Mouse (Mus musculus) cortical plate, adult 2 months (tissue): Measurements from ENCODE around the gene Postn. TPM values are rescaled to one million over a fixed set of nuclear protein-coding genes. Genes with fewer than 3 reads are reported as not detected.

Source experiments
- H3K27ac ChIP-seq: fragments of 200-500 bp; 2 replicates; pipeline ENCODE4 v1.5.1; 2012; ENCODE audit warnings: low read length, control low read depth, inconsistent platforms; ENCODE audit not compliant: insufficient read depth
- H3K4me1 ChIP-seq: fragments of 200-500 bp; 2 replicates; pipeline ENCODE4 v1.6.1; 2011; ENCODE audit warnings: low read length; ENCODE audit not compliant: control insufficient read depth, insufficient read depth
- H3K4me3 ChIP-seq: fragments of 200-500 bp; 2 replicates; pipeline ENCODE4 v1.5.1; 2011; ENCODE audit warnings: mild to moderate bottlenecking, low read length, control low read depth; ENCODE audit not compliant: insufficient read depth
- CTCF ChIP-seq: fragments of 200-500 bp; IDR thresholded peaks from 2 replicates; pipeline ENCODE4 v1.5.1; 2011; ENCODE audit warnings: mild to moderate bottlenecking, control low read depth, low read length; ENCODE audit not compliant: insufficient read depth; ENCODE audit errors: extremely low read depth
- POLR2A ChIP-seq: fragments of 200-500 bp; IDR thresholded peaks from 2 replicates; pipeline ENCODE4 v1.6.1; 2011; ENCODE audit warnings: mild to moderate bottlenecking, low read length, control low read depth; ENCODE audit not compliant: insufficient read depth; ENCODE audit errors: extremely low read depth
- polyA plus RNA-seq: library from polyadenylated mRNA; depleted of rRNA; stranded (reverse); fragments of >200 nt; gene quantifications from 2 replicates; pipeline ENCODE4 v1.2.3, GENCODE M21; 2012; rRNA removed

The Postn gene
- polyA plus RNA-seq, 1 experiment, result 1.7 TPM

- no peak overlapping the region for H3K27ac ChIP-seq
- H3K4me1 ChIP-seq, result no peaks in the 10 kb centered on the region
- TF ChIP-seq POLR2A (no peak), CTCF (no peak)
- H3K4me3 ChIP-seq, result no peak overlapping the region
Observed at GRCm38 (mm10) chr3:54420189-54420928, 59.5 kb downstream of the Postn start.

GRCm38 (mm10) chr3:54420983-54421382 is 60.1 kb downstream of the Postn start:
- Histone ChIP-seq H3K4me3 (no peak overlapping the region), H3K27ac (no peak overlapping the region), H3K4me1 (no peaks in the 10 kb centered on the region)
- no peak for TF ChIP-seq POLR2A
- no peak for TF ChIP-seq CTCF

DNA sequence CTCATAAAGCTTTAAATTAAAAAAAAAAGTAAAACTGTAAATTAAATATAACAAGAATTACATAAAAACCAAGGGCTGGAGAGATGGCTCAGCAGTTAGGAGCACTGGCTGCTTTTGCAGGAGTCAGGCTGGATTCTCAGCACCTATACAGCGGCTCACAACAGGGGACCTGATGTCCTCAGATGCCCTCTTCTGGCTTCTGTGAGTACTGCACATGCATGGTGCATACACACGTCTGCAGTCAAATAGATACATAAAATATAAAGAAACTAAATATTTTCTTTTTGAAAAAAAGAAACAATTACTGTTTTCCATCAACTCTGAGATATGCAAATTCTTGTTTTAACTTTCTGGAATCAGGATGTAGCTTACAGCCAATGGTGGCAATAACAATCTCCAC is 60.8 kb downstream of the Postn start:
- Histone ChIP-seq H3K27ac (no peak overlapping the region), H3K4me3 (no peak overlapping the region), H3K4me1 (no peaks in the 10 kb centered on the region)
- TF ChIP-seq POLR2A (no peak), CTCF (no peak)

GRCm38 (mm10) chr3:54424146-54424545 is 63.2 kb downstream of the Postn start:
- H3K4me1 ChIP-seq, result no peaks in the 10 kb centered on the region
- TF ChIP-seq POLR2A, result no peak
- no peak for TF ChIP-seq CTCF

GRCm38 (mm10) chr3:54431663-54432062 is 70.8 kb downstream of the Postn start:
- no peak for TF ChIP-seq CTCF
- no peak for TF ChIP-seq POLR2A
- Histone ChIP-seq H3K27ac (no peak overlapping the region), H3K4me3 (no peak overlapping the region), H3K4me1 (no peaks in the 10 kb centered on the region)

More at GRCm38 (mm10) chr3:54424146-54424545, 63.2 kb downstream of the Postn start:
- Histone ChIP-seq H3K4me3 (no peak overlapping the region), H3K27ac (no peak overlapping the region)

DNA sequence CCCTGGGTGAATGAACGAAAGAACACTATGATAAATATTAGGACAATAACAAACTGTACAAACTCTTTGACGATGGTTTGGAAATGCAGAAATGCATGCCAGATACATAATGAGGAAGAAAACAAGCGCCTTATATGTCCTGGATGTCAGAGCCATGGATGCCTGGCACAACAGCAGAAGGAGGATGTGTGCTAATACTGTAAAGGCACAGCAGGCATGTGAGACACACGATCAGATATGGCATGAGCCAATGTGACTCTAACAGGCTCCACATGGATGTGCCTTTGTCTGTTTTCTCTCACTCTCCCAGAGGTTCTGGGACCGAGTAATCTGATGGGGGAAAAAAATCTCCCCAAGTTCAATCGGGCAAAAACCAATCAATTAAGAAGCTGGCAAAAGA is 71.3 kb downstream of the Postn start:
- TF ChIP-seq POLR2A (no peak), CTCF (no peak)
- no peak overlapping the region for H3K4me3 ChIP-seq
- no peaks in the 10 kb centered on the region for H3K4me1 ChIP-seq
- no peak overlapping the region for H3K27ac ChIP-seq

DNA sequence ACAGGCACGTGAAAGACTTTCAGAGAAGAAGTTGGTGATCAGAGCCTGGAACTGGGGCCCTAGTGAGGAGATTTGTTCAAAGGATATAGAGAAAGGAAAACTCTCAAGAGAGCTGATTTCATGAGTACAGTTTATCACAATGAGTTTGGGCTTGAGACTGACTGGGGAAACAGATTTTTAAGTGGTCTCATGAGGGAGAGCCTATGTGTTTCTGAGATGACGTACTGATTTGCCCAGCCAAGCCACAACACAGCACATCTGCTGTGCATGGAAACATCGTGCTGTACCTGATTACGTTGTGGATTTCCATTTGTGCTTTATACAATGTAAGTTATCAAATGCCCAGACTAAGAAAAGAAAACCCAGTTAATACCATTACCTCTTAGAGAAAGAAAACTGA is 71.7 kb downstream of the Postn start:
- Histone ChIP-seq H3K4me3 (no peak overlapping the region), H3K27ac (no peak overlapping the region), H3K4me1 (no peaks in the 10 kb centered on the region)
- TF ChIP-seq POLR2A (no peak), CTCF (no peak)

DNA sequence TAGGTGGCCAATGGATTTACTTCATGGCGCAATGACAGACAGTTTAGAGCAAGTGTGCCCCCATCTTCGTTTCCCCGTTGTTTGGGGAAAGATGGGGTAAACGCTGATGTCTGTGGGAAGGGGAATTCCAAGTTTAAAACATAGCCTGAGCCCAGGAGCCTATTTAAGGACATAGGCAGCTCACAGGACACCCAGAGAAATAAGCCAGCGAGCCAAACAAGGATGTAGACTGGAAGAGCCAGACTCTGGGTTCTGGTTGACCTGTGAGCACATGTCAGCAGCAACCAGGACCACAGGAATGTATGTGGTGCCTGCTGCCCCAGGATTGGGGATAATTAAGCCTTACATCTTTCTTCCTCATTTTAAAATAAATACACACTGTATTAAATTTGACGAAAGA is 73.7 kb downstream of the Postn start:
- no peak overlapping the region for H3K4me3 ChIP-seq
- no peak for TF ChIP-seq CTCF
- no peak for TF ChIP-seq POLR2A

GRCm38 (mm10) chr3:54436373-54436964 is 75.6 kb downstream of the Postn start:
- no peaks in the 10 kb centered on the region for H3K4me1 ChIP-seq
- H3K27ac ChIP-seq, result no peak overlapping the region
- H3K4me3 ChIP-seq, result no peak overlapping the region
- TF ChIP-seq POLR2A (no peak), CTCF (no peak)

More for the DNA sequence above, 73.7 kb downstream of the Postn start:
- Histone ChIP-seq H3K4me1 (no peaks in the 10 kb centered on the region), H3K27ac (no peak overlapping the region)

Other genes starting within 250 kb of the Postn start
- 11.3 and 14.2 TPM in 2 replicates for gene Trpc4, start 205.1 kb upstream of the Postn start, polyA plus RNA-seq